Mouse (Mus musculus) regulatory T cell (primary cell): ENCODE results near the gene Gm12258.

Experiments used
- in situ Hi-C: fragments of 300-600 bp; cut with MboI, MseI; formaldehyde crosslinking; loops from one replicate; pipeline ENCODE4 v1.15.1; 2025; ENCODE audit warnings: high pct_unique_total_duplicates

Gm12258 gene

GRCm38 (mm10) chr11:58901080-58901479 is 54.1 kb downstream of the Gm12258 start:
- in situ Hi-C loops: loop anchor here (10.0 kb wide), 1 partner anchor 1874 kb away; the partner anchor contains the start of genes Smcr8 and Top3a

GRCm38 (mm10) chr11:58903511-58904409 is 56.8 kb downstream of the Gm12258 start, which contains the start of gene Zfp39:
Zfp39 (minus strand) TSS chr11:58904225.
- in situ Hi-C loops: loop anchor here (10.0 kb wide), 1 partner anchor 1871 kb away; the partner anchor contains the start of genes Smcr8 and Top3a

- in situ Hi-C loops: loop anchor here (10.0 kb wide), 1 partner anchor 1870 kb away; the partner anchor contains the start of genes Smcr8 and Top3a
These were observed 57.4 kb downstream of the Gm12258 start for GRCm38 (mm10) chr11:58904410-58904718.

GRCm38 (mm10) chr11:58904838-58905237 is 57.9 kb downstream of the Gm12258 start:
- in situ Hi-C loops: loop anchor here (10.0 kb wide), 1 partner anchor 1870 kb away; the partner anchor contains the start of genes Smcr8 and Top3a
